Mouse (Mus musculus) embryonic fibroblast, embryonic 13.5 days (primary cell): ENCODE results near the gene Cep135.

Source experiments
- CTCF ChIP-seq: IDR thresholded peaks from 2 replicates; pipeline ENCODE4 v1.5.1; 2011; ENCODE audit warnings: mild to moderate bottlenecking, control low read depth, low read length, moderate library complexity, borderline replicate concordance; ENCODE audit not compliant: insufficient read depth
- POLR2A ChIP-seq: IDR thresholded peaks from 2 replicates; pipeline ENCODE4 v1.6.1; 2011; ENCODE audit warnings: low read depth, mild to moderate bottlenecking, control low read depth, low read length, moderate library complexity

- no peak for TF ChIP-seq POLR2A
- no peak for TF ChIP-seq CTCF
These were observed 11.5 kb upstream of the Cep135 start for GRCm38 (mm10) chr5:76577026-76577425.
